Mouse (Mus musculus): ENCODE results near the gene Abcd2. TPM values are rescaled to one million over a fixed set of nuclear protein-coding genes. Genes with fewer than 3 reads are reported as not detected.

Abcd2 gene
- total and polyA plus RNA-seq, 3 experiments, result 2.3 to 4.8 (median 3.9) TPM

DNA sequence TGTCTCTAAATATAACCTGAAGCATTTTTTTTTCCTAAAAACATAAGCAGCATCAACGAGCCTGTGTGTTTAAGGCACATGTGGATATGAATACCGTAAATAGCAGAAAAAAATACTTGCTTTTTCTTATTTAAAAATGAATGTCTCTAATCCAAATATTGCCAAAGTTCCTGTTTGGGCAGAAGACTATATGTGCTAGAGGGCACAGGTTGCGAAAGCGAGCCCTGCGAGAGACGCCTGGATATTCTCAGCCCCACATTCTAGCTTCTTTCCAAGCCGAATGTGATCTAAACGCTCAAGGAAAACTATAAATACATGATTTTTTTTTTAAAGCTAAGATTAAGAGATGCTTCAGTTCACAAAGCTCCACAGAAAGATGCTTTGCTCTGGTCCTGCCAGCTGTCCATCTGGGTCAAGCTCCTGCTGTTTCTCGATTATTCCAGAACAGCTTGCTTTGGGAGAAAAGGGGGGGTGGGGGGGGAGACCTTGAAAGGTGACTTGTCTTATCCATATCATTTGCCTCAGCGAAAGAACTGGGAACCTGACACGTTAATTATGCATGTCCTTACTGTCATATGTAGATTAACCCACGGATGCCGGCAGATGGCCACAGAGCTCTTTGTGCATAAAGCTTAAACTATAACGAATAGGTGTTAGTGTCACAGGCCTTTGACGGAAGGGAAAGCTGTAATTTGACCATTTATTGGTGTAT lies 11.5 kb downstream of the Abcd2 start:
- no peaks in the 10 kb centered on the region for H3K36me3 ChIP-seq (ENCODE audit: control insufficient read depth, insufficient read depth, low read length)
- no peak for DNase-seq
- TF ChIP-seq CTCF (IDR thresholded peaks at IDR 0.05), result no peak
- TF ChIP-seq POLR2A (IDR thresholded peaks at IDR 0.05; ENCODE audit: insufficient read depth, low read depth, low read length), result no peak
- no peak for TF ChIP-seq EP300 (IDR thresholded peaks at IDR 0.05; ENCODE audit: insufficient read depth, low read depth, low read length)
- 84% methylated on average over 15 of the region's 15 CpGs for WGBS
- H3K4me3 ChIP-seq, result no peak overlapping the region
- no peaks in the 10 kb centered on the region for H3K27me3 ChIP-seq (ENCODE audit: control insufficient read depth, insufficient read depth, low read length)
- no peak overlapping the region for H3K27ac ChIP-seq
- intact Hi-C loops (cut with DNase I), result loop anchor here (10.0 kb wide), 1 partner anchor 185 kb away; no protein-coding TSS in a partner anchor
- H3K4me1 ChIP-seq (ENCODE audit: control insufficient read depth, insufficient read depth, low read length), result no peaks in the 10 kb centered on the region
- H3K9ac ChIP-seq (ENCODE audit: low read depth, low read length), result no peak overlapping the region
- H3K79me2 ChIP-seq (replicated peaks; ENCODE audit: control insufficient read depth, insufficient read depth, low read length), result no peaks in the 10 kb centered on the region

DNA sequence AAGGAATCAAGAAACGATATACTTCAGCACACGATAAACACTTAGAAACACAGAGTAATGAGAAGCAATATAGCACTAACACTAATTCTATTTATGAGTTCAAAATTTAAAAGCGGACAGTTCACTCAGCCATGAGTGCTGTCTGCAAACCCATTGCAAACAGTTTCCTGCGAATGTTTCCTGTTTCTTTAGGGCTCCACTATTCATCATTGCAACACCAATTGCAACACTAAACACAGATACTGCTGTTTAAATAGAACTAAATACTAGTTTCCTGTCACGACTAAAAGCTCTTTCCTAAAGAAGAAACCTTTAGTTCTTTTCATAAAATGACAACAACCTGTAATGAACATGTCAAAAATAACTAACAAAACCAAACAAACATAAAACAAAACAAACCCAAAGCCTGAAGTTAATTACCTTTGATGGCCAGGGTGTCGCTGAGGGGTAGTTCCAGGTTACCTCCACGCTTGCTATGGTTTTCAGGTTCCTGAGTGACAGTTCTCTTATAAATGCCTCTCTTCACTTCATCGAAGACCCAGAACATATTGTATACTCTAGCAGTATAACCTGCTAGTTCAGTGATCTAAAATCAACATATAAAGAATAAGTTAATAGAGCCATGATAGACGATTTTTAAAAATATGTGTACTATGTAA lies 12.8 kb downstream of the Abcd2 start:
- no peaks in the 10 kb centered on the region for H3K4me1 ChIP-seq (ENCODE audit: control insufficient read depth, insufficient read depth, low read length)
- TF ChIP-seq EP300 (IDR thresholded peaks at IDR 0.05; ENCODE audit: insufficient read depth, low read depth, low read length), result no peak
- TF ChIP-seq CTCF (IDR thresholded peaks at IDR 0.05), result no peak
- TF ChIP-seq POLR2A (IDR thresholded peaks at IDR 0.05; ENCODE audit: insufficient read depth, low read depth, low read length), result no peak
- intact Hi-C loops (cut with DNase I), result no loop called here
- DNase-seq, result no peak
- H3K36me3 ChIP-seq (ENCODE audit: control insufficient read depth, insufficient read depth, low read length), result no peaks in the 10 kb centered on the region
- H3K9ac ChIP-seq (ENCODE audit: low read depth, low read length), result no peak overlapping the region
- no peaks in the 10 kb centered on the region for H3K79me2 ChIP-seq (replicated peaks; ENCODE audit: control insufficient read depth, insufficient read depth, low read length)
- H3K27me3 ChIP-seq (ENCODE audit: control insufficient read depth, insufficient read depth, low read length), result no peaks in the 10 kb centered on the region
- 62% methylated on average over 9 of the region's 9 CpGs for WGBS
- no peak overlapping the region for H3K27ac ChIP-seq
- no peak overlapping the region for H3K4me3 ChIP-seq

DNA sequence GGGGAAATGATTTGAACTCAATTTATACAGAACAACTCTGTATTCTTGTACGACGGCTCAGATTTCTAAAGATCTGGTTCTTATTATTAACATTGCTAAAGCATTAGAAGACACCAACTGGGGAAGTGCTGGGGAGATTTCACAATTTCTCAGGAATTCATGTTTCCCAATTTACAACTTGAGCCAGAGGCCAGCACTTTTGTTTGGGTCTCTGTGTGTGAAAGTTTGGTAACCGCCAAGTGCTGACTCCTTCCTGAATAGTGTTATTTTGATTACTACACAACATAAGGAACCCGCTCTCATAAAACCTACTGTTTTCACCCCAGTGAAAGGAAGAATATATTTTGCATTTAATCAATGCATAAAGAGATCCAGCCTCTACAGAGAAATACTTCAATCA lies 19.4 kb downstream of the Abcd2 start:
- peak in 1 of 2 experiments; percentile 29 for DNase-seq
- Histone ChIP-seq H3K9ac (ENCODE audit: low read depth, low read length) (no peak overlapping the region), H3K79me2 (replicated peaks; ENCODE audit: control insufficient read depth, insufficient read depth, low read length) (no peaks in the 10 kb centered on the region), H3K4me3 (no peak overlapping the region), H3K27ac (no peak overlapping the region), H3K4me1 (ENCODE audit: control insufficient read depth, insufficient read depth, low read length) (no peaks in the 10 kb centered on the region; the same call in 1 of the 2 replicates), H3K36me3 (ENCODE audit: control insufficient read depth, insufficient read depth, low read length) (no peaks in the 10 kb centered on the region), H3K27me3 (ENCODE audit: control insufficient read depth, insufficient read depth, low read length) (no peaks in the 10 kb centered on the region)
- WGBS, result 75% methylated on average over 4 of the region's 4 CpGs
- intact Hi-C loops (cut with DNase I), result no loop called here
- TF ChIP-seq EP300 (IDR thresholded peaks at IDR 0.05; ENCODE audit: insufficient read depth, low read depth, low read length) (no peak), CTCF (IDR thresholded peaks at IDR 0.05) (no peak), POLR2A (IDR thresholded peaks at IDR 0.05; ENCODE audit: insufficient read depth, low read depth, low read length) (no peak)

DNA sequence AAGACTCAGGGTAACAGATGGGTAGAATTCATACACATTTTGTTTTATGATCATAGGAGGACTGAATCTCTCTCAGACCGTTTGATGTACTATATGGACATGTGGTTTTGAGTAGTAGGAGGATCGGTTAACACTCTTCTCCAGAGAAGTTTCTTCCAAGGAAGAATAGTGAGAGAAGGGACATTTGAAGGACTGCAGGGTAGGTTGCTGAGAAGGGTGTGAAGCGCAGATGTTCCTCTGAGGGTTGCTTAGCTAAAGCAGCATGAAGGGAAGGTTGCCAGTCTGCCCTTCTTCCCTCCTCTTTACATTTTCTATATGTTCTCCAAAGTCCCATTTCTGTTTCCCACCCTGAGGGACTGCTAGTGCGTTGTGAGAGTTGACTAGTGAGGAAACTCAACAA lies 20.3 kb downstream of the Abcd2 start:
- H3K36me3 ChIP-seq (ENCODE audit: control insufficient read depth, insufficient read depth, low read length), result no peaks in the 10 kb centered on the region
- TF ChIP-seq EP300 (IDR thresholded peaks at IDR 0.05; ENCODE audit: insufficient read depth, low read depth, low read length) (no peak), POLR2A (IDR thresholded peaks at IDR 0.05; ENCODE audit: insufficient read depth, low read depth, low read length) (no peak), CTCF (IDR thresholded peaks at IDR 0.05) (no peak)
- no peaks in the 10 kb centered on the region; the same call in 1 of the 2 replicates for H3K4me1 ChIP-seq (ENCODE audit: control insufficient read depth, insufficient read depth, low read length)
- H3K79me2 ChIP-seq (replicated peaks; ENCODE audit: control insufficient read depth, insufficient read depth, low read length), result no peaks in the 10 kb centered on the region
- WGBS, result 85% methylated on average over 4 of the region's 4 CpGs
- no peak overlapping the region for H3K4me3 ChIP-seq
- H3K27me3 ChIP-seq (ENCODE audit: control insufficient read depth, insufficient read depth, low read length), result no peaks in the 10 kb centered on the region
- no peak overlapping the region for H3K9ac ChIP-seq (ENCODE audit: low read depth, low read length)
- no peak for DNase-seq
- no peak overlapping the region for H3K27ac ChIP-seq
- intact Hi-C loops (cut with DNase I), result no loop called here

DNA sequence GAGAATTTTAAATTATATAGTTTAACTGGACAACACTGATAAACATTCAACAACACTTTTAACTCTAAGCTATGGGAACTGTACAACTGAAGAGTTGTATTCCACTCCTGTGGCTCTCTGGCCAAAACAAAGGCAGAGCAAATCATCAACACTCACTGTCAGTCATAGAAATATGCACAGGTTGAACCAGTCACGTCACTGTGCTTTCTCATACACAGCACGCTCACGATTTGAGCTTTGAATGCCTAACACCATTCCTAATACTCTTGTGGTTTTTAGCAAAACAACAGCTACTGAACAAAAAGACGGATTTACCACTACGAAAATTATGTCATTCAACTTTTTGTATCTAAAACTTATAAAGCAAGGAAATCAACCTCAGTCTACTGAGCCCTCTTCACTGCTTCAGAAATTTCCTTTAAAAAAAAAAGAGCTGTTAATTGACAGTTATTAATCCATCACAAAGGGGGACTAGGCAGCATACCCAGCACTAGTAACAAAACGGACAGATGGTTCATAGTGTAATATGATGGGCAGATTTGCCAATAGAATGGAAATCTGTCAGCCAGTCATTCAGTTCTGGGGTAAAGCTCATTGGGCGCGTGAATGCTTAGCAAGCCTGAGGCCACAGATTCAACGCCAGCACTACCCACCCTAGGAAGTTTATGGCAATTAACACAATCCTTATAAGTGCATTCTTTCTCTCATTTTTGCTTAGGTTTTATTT lies 20.8 kb downstream of the Abcd2 start:
- Histone ChIP-seq H3K36me3 (ENCODE audit: control insufficient read depth, insufficient read depth, low read length) (no peaks in the 10 kb centered on the region), H3K9ac (ENCODE audit: low read depth, low read length) (no peak overlapping the region), H3K4me1 (ENCODE audit: control insufficient read depth, insufficient read depth, low read length) (no peaks in the 10 kb centered on the region; the same call in 1 of the 2 replicates), H3K27ac (no peak overlapping the region), H3K4me3 (no peak overlapping the region), H3K79me2 (replicated peaks; ENCODE audit: control insufficient read depth, insufficient read depth, low read length) (no peaks in the 10 kb centered on the region), H3K27me3 (ENCODE audit: control insufficient read depth, insufficient read depth, low read length) (no peaks in the 10 kb centered on the region)
- whole genome bisulfite sequencing, result 91% methylated on average over 9 of the region's 9 CpGs
- TF ChIP-seq EP300 (IDR thresholded peaks at IDR 0.05; ENCODE audit: insufficient read depth, low read depth, low read length) (no peak), POLR2A (IDR thresholded peaks at IDR 0.05; ENCODE audit: insufficient read depth, low read depth, low read length) (no peak), CTCF (IDR thresholded peaks at IDR 0.05) (no peak)
- no peak for DNase-seq
- intact Hi-C loops (cut with DNase I), result no loop called here

Data from heart, adult 2 months (tissue).